Mouse (Mus musculus) limb, embryonic 15.5 days (tissue): ENCODE measurements around the gene Map1b. TPM values are rescaled to one million over a fixed set of nuclear protein-coding genes. Genes with fewer than 3 reads are reported as not detected.

Experiments used
- ATAC-seq: fragments of 200-750 bp; cut with Nextera tagmentation; 2 replicates; pipeline ENCODE4 v1.8.0; 2017; ENCODE audit warnings: low read depth, moderate TSS enrichment; ENCODE audit not compliant: insufficient number of reproducible peaks, low FRiP score, low TSS enrichment
- H3K27ac ChIP-seq: fragments of 300-500 bp; sonication (generic); 2 replicates; pipeline ENCODE4 v1.5.1; 2015; ENCODE audit warnings: moderate library complexity, mild to moderate bottlenecking, inconsistent platforms
- H3K27me3 ChIP-seq: fragments of 300-500 bp; sonication (generic); 2 replicates; pipeline ENCODE4 v1.6.1; 2015; ENCODE audit warnings: inconsistent platforms
- H3K36me3 ChIP-seq: fragments of 300-500 bp; sonication (generic); 2 replicates; pipeline ENCODE4 v1.6.1; 2015; ENCODE audit warnings: inconsistent platforms
- H3K4me1 ChIP-seq: fragments of 300-500 bp; sonication (generic); 2 replicates; pipeline ENCODE4 v1.6.1; 2015; ENCODE audit warnings: inconsistent platforms
- H3K4me2 ChIP-seq: fragments of 300-500 bp; sonication (generic); 2 replicates; pipeline ENCODE4 v1.6.1; 2015; ENCODE audit warnings: mild to moderate bottlenecking, inconsistent platforms
- H3K4me3 ChIP-seq: fragments of 300-500 bp; sonication (generic); 2 replicates; pipeline ENCODE4 v1.5.1; 2015; ENCODE audit warnings: mild to moderate bottlenecking, inconsistent platforms
- H3K9ac ChIP-seq: fragments of 300-500 bp; sonication (generic); 2 replicates; pipeline ENCODE4 v1.6.1; 2015; ENCODE audit warnings: inconsistent platforms
- H3K9me3 ChIP-seq: fragments of 300-500 bp; sonication (generic); 2 replicates; pipeline ENCODE4 v1.6.1; 2016; ENCODE audit warnings: inconsistent platforms
- WGBS: fragments of 180-500 bp; shearing (Covaris S2); methylation state at CpG from one replicate; pipeline ENCODE4 v1.1.7; 2015; 5-methylcytosine and 5-hydroxymethylcytosine counted together
- polyA plus RNA-seq: library from polyadenylated mRNA; unstranded; fragments of >200 nt; fragmentation: Nextera tagmentation; extraction: Ambion mirVana; gene quantifications from 2 replicates; pipeline ENCODE4 v1.2.1, GENCODE M21; 2015

The Map1b gene
- polyA plus RNA-seq, 1 experiment from 2014 or later: 137 TPM

GRCm38 (mm10) chr13:99501393-99501792 is 14.9 kb downstream of the Map1b start:
- H3K27ac ChIP-seq: no peak overlapping the region
- 50% methylated on average over 7 of the region's 7 CpGs for WGBS
- H3K36me3 ChIP-seq: peaks cover 7% of the 10 kb centered on the region; the same call in 1 of the 2 replicates
- ATAC-seq: no peak
- H3K9me3 ChIP-seq: no peaks in the 10 kb centered on the region
- no peak overlapping the region for H3K4me3 ChIP-seq
- no peak overlapping the region for H3K9ac ChIP-seq
- H3K4me2 ChIP-seq: no peak overlapping the region
- peaks cover 28% of the 10 kb centered on the region for H3K4me1 ChIP-seq
- no peaks in the 10 kb centered on the region for H3K27me3 ChIP-seq

GRCm38 (mm10) chr13:99500609-99501008 is 15.7 kb downstream of the Map1b start:
- Histone ChIP-seq H3K4me3 (no peak overlapping the region), H3K27ac (no peak overlapping the region), H3K4me1 (peaks cover 28% of the 10 kb centered on the region), H3K27me3 (no peaks in the 10 kb centered on the region), H3K4me2 (no peak overlapping the region), H3K36me3 (peaks cover 7% of the 10 kb centered on the region; the same call in 1 of the 2 replicates), H3K9ac (no peak overlapping the region), H3K9me3 (no peaks in the 10 kb centered on the region)
- 41% methylated on average over 3 of the region's 3 CpGs for WGBS
- no peak for ATAC-seq

- Histone ChIP-seq H3K4me1 (peaks cover 28% of the 10 kb centered on the region), H3K27ac (no peak overlapping the region), H3K4me2 (no peak overlapping the region), H3K36me3 (peaks cover 2% of the 10 kb centered on the region), H3K9me3 (no peaks in the 10 kb centered on the region), H3K4me3 (no peak overlapping the region), H3K9ac (no peak overlapping the region), H3K27me3 (no peaks in the 10 kb centered on the region)
- no peak for ATAC-seq
- WGBS: 53% methylated on average over 9 of the region's 9 CpGs
These were observed 16.6 kb downstream of the Map1b start for GRCm38 (mm10) chr13:99499764-99500163.

GRCm38 (mm10) chr13:99496106-99496505 is 20.2 kb downstream of the Map1b start:
- Histone ChIP-seq H3K27ac (no peak overlapping the region), H3K4me3 (no peak overlapping the region), H3K9ac (no peak overlapping the region), H3K4me1 (peaks cover 13% of the 10 kb centered on the region; the same call in 1 of the 2 replicates), H3K9me3 (no peaks in the 10 kb centered on the region), H3K4me2 (no peak overlapping the region), H3K36me3 (no peaks in the 10 kb centered on the region; the same call in 1 of the 2 replicates), H3K27me3 (no peaks in the 10 kb centered on the region)
- ATAC-seq: no peak
- 84% methylated on average over 7 of the region's 7 CpGs for WGBS

- no peaks in the 10 kb centered on the region for H3K27me3 ChIP-seq
- 88% methylated on average over 10 of the region's 10 CpGs for WGBS
- H3K4me2 ChIP-seq: no peak overlapping the region
- no peak overlapping the region for H3K9ac ChIP-seq
- ATAC-seq: no peak
- no peaks in the 10 kb centered on the region; the same call in 1 of the 2 replicates for H3K36me3 ChIP-seq
- no peaks in the 10 kb centered on the region for H3K9me3 ChIP-seq
- H3K27ac ChIP-seq: no peak overlapping the region
- H3K4me1 ChIP-seq: peaks cover 4% of the 10 kb centered on the region; the same call in 1 of the 2 replicates
- H3K4me3 ChIP-seq: no peak overlapping the region
These were observed 21.9 kb downstream of the Map1b start for GRCm38 (mm10) chr13:99494416-99494815.

GRCm38 (mm10) chr13:99493304-99493904 is 22.9 kb downstream of the Map1b start:
- Histone ChIP-seq H3K4me2 (no peak overlapping the region), H3K4me1 (peaks cover 4% of the 10 kb centered on the region; the same call in 1 of the 2 replicates), H3K9ac (no peak overlapping the region), H3K4me3 (no peak overlapping the region), H3K27me3 (no peaks in the 10 kb centered on the region), H3K9me3 (no peaks in the 10 kb centered on the region), H3K27ac (no peak overlapping the region), H3K36me3 (no peaks in the 10 kb centered on the region; the same call in 1 of the 2 replicates)
- 85% methylated on average over 5 of the region's 5 CpGs for WGBS
- no peak for ATAC-seq

- ATAC-seq: no peak
- Histone ChIP-seq H3K36me3 (no peaks in the 10 kb centered on the region; the same call in 1 of the 2 replicates), H3K4me3 (no peak overlapping the region), H3K9ac (no peak overlapping the region), H3K4me1 (peaks cover 4% of the 10 kb centered on the region; the same call in 1 of the 2 replicates), H3K9me3 (no peaks in the 10 kb centered on the region), H3K27ac (no peak overlapping the region), H3K4me2 (no peak overlapping the region), H3K27me3 (no peaks in the 10 kb centered on the region)
- 70% methylated on average over 7 of the region's 7 CpGs for WGBS
These were observed 23.6 kb downstream of the Map1b start for GRCm38 (mm10) chr13:99492619-99493303.

GRCm38 (mm10) chr13:99489998-99490397 is 26.3 kb downstream of the Map1b start:
- Histone ChIP-seq H3K27ac (no peak overlapping the region), H3K9me3 (no peaks in the 10 kb centered on the region), H3K9ac (no peak overlapping the region), H3K36me3 (no peaks in the 10 kb centered on the region; the same call in 1 of the 2 replicates), H3K4me2 (no peak overlapping the region), H3K4me1 (peaks cover 11% of the 10 kb centered on the region; the same call in 1 of the 2 replicates), H3K27me3 (no peaks in the 10 kb centered on the region), H3K4me3 (no peak overlapping the region)
- ATAC-seq: no peak
- WGBS: 97% methylated on average over 4 of the region's 4 CpGs

GRCm38 (mm10) chr13:99489175-99489574 is 27.2 kb downstream of the Map1b start:
- ATAC-seq: no peak
- Histone ChIP-seq H3K36me3 (no peaks in the 10 kb centered on the region), H3K4me2 (no peak overlapping the region), H3K9me3 (no peaks in the 10 kb centered on the region), H3K9ac (no peak overlapping the region), H3K27ac (no peak overlapping the region), H3K4me1 (peaks cover 12% of the 10 kb centered on the region; the same call in 1 of the 2 replicates), H3K4me3 (no peak overlapping the region), H3K27me3 (no peaks in the 10 kb centered on the region)
- 81% methylated on average over 5 of the region's 5 CpGs for WGBS

- Histone ChIP-seq H3K9me3 (no peaks in the 10 kb centered on the region), H3K36me3 (no peaks in the 10 kb centered on the region), H3K27me3 (no peaks in the 10 kb centered on the region), H3K4me1 (peaks cover 19% of the 10 kb centered on the region), H3K4me3 (no peak overlapping the region), H3K4me2 (no peak overlapping the region), H3K9ac (no peak overlapping the region), H3K27ac (no peak overlapping the region)
- ATAC-seq: no peak
- WGBS: 94% methylated on average over 9 of the region's 9 CpGs
These were observed 30.5 kb downstream of the Map1b start for GRCm38 (mm10) chr13:99485861-99486260.

- 62% methylated on average over 7 of the region's 7 CpGs for WGBS
- Histone ChIP-seq H3K36me3 (no peaks in the 10 kb centered on the region), H3K4me2 (no peak overlapping the region), H3K27ac (no peak overlapping the region), H3K9me3 (no peaks in the 10 kb centered on the region), H3K4me3 (no peak overlapping the region), H3K27me3 (no peaks in the 10 kb centered on the region), H3K9ac (no peak overlapping the region), H3K4me1 (peaks cover 19% of the 10 kb centered on the region)
- no peak for ATAC-seq
These were observed 31.0 kb downstream of the Map1b start for GRCm38 (mm10) chr13:99485331-99485733.

GRCm38 (mm10) chr13:99484905-99485304 is 31.4 kb downstream of the Map1b start:
- H3K4me2 ChIP-seq: no peak overlapping the region
- no peaks in the 10 kb centered on the region for H3K9me3 ChIP-seq
- no peak for ATAC-seq
- peaks cover 19% of the 10 kb centered on the region for H3K4me1 ChIP-seq
- no peak overlapping the region for H3K9ac ChIP-seq
- H3K36me3 ChIP-seq: no peaks in the 10 kb centered on the region
- H3K27ac ChIP-seq: no peak overlapping the region
- no peak overlapping the region for H3K4me3 ChIP-seq
- WGBS: 72% methylated on average over 10 of the region's 10 CpGs
- H3K27me3 ChIP-seq: no peaks in the 10 kb centered on the region
